Mouse (Mus musculus) spleen, postnatal 0 days (tissue): ENCODE data around the gene Adgrd1. TPM values are rescaled to one million over a fixed set of nuclear protein-coding genes. Genes with fewer than 3 reads are reported as not detected.

Experiments
- polyA plus RNA-seq: library from polyadenylated mRNA; unstranded; fragments of >200 nt; fragmentation: Nextera tagmentation; extraction: Ambion mirVana; gene quantifications from 2 replicates; pipeline ENCODE4 v1.2.1, GENCODE M21; 2015

Gene Adgrd1
- 1.3 and 1.9 TPM in 2 replicates for polyA plus RNA-seq

DNA sequence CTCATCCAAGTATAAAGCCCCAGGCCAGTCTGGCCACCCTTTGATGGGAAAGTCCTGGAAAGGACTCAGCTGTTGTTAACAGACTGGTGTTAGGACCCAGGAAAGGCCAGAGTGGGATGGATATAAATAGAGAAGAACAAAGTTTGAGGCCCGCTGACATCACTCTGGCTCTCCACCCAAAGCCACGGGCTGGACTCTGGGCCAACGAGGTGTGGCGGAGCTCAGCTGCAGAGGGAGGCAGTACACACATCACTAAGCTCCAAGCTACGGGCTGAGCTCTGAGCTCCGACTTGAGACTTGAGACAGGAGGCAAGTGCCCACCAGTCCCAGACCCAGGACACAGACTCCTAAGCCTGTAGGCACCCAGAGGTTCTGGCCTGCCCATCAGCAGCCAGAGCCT lies at the start of gene Adgrd1:
Gene Adgrd1, plus strand, starts transcription at position 240 of the 400 bp plus-strand sequence.

Other genes starting within 250 kb of the Adgrd1 start
- gene Rimbp2, start 143.3 kb upstream of the Adgrd1 start, polyA plus RNA-seq = not detected in 2 replicates
- gene Stx2, start 88.2 kb upstream of the Adgrd1 start, polyA plus RNA-seq = 78.5 and 82.1 TPM in 2 replicates
- 363 and 432 TPM in 2 replicates for gene Ran, start 76.7 kb upstream of the Adgrd1 start, polyA plus RNA-seq